Mouse (Mus musculus) regulatory T cell (primary cell): ENCODE results near the gene Cenpv.

Experiments used
- in situ Hi-C: fragments of 300-600 bp; cut with MboI, MseI; formaldehyde crosslinking; loops from one replicate; pipeline ENCODE4 v1.15.1; 2025; ENCODE audit warnings: high pct_unique_total_duplicates

The Cenpv gene

GRCm38 (mm10) chr11:62554163-62554855 lies 15.2 kb upstream of the Cenpv start:
- in situ Hi-C loops: no loop called here

- in situ Hi-C loops: no loop called here
These were observed 14.6 kb upstream of the Cenpv start for GRCm38 (mm10) chr11:62553633-62554032.

GRCm38 (mm10) chr11:62553186-62553585 lies 14.1 kb upstream of the Cenpv start:
- in situ Hi-C loops: no loop called here

GRCm38 (mm10) chr11:62551226-62552119 lies 12.4 kb upstream of the Cenpv start:
- in situ Hi-C loops: no loop called here

- in situ Hi-C loops: no loop called here
These were observed 11.7 kb upstream of the Cenpv start, which contains the start of gene Ubb for GRCm38 (mm10) chr11:62550727-62551225. TSS of gene Ubb (plus strand) at chr11:62551171.

- in situ Hi-C loops: no loop called here
These were observed 11.2 kb upstream of the Cenpv start for GRCm38 (mm10) chr11:62550227-62550685.

- in situ Hi-C loops: no loop called here
These were observed 10.7 kb upstream of the Cenpv start for GRCm38 (mm10) chr11:62549782-62550181.

GRCm38 (mm10) chr11:62543991-62544390 lies 4.9 kb upstream of the Cenpv start:
- in situ Hi-C loops: no loop called here

- in situ Hi-C loops: no loop called here
These were observed 2.5 kb upstream of the Cenpv start for GRCm38 (mm10) chr11:62541581-62541980.

GRCm38 (mm10) chr11:62540969-62541368 lies 1.9 kb upstream of the Cenpv start:
- in situ Hi-C loops: no loop called here

- in situ Hi-C loops: no loop called here
These were observed 1.1 kb upstream of the Cenpv start for GRCm38 (mm10) chr11:62540167-62540566.

- in situ Hi-C loops: no loop called here
These were observed 556 bp downstream of the Cenpv start for GRCm38 (mm10) chr11:62538321-62539088.

- in situ Hi-C loops: no loop called here
These were observed 1.5 kb downstream of the Cenpv start for GRCm38 (mm10) chr11:62537590-62537989.

- in situ Hi-C loops: no loop called here
These were observed 2.0 kb downstream of the Cenpv start for GRCm38 (mm10) chr11:62537089-62537488.

- in situ Hi-C loops: no loop called here
These were observed 16.8 kb downstream of the Cenpv start for GRCm38 (mm10) chr11:62522283-62522682.

- in situ Hi-C loops: loop anchor here (10.0 kb wide), 1 partner anchor 536 kb away; no protein-coding TSS in a partner anchor
These were observed 20.1 kb downstream of the Cenpv start for GRCm38 (mm10) chr11:62518991-62519390.

GRCm38 (mm10) chr11:62513311-62513710 lies 25.8 kb downstream of the Cenpv start:
- in situ Hi-C loops: loop anchor here (10.0 kb wide), 1 partner anchor 541 kb away; no protein-coding TSS in a partner anchor

- in situ Hi-C loops: loop anchor here (10.0 kb wide), 1 partner anchor 542 kb away; no protein-coding TSS in a partner anchor
These were observed 26.5 kb downstream of the Cenpv start for GRCm38 (mm10) chr11:62512529-62513080.

- in situ Hi-C loops: loop anchor here (10.0 kb wide), 1 partner anchor 543 kb away; no protein-coding TSS in a partner anchor
These were observed 27.4 kb downstream of the Cenpv start for GRCm38 (mm10) chr11:62511444-62512202.

GRCm38 (mm10) chr11:62510956-62511355 lies 28.1 kb downstream of the Cenpv start:
- in situ Hi-C loops: loop anchor here (10.0 kb wide), 1 partner anchor 544 kb away; no protein-coding TSS in a partner anchor
